Mouse (Mus musculus) kidney, adult 2 months (tissue): Measurements from ENCODE around the gene Sort1.

Experiments used
- CTCF ChIP-seq: fragments of 200-500 bp; conservative IDR thresholded peaks from 2 replicates; pipeline ENCODE4 v1.5.1; 2011; ENCODE audit warnings: low read depth, mild to moderate bottlenecking, control low read depth, low read length, moderate library complexity, mixed read lengths; ENCODE audit not compliant: insufficient read depth, insufficient read length
- POLR2A ChIP-seq: fragments of 200-500 bp; IDR thresholded peaks from one replicate; pipeline ENCODE4 v1.6.1; 2011; ENCODE audit warnings: low read depth, low read length, control low read depth

DNA sequence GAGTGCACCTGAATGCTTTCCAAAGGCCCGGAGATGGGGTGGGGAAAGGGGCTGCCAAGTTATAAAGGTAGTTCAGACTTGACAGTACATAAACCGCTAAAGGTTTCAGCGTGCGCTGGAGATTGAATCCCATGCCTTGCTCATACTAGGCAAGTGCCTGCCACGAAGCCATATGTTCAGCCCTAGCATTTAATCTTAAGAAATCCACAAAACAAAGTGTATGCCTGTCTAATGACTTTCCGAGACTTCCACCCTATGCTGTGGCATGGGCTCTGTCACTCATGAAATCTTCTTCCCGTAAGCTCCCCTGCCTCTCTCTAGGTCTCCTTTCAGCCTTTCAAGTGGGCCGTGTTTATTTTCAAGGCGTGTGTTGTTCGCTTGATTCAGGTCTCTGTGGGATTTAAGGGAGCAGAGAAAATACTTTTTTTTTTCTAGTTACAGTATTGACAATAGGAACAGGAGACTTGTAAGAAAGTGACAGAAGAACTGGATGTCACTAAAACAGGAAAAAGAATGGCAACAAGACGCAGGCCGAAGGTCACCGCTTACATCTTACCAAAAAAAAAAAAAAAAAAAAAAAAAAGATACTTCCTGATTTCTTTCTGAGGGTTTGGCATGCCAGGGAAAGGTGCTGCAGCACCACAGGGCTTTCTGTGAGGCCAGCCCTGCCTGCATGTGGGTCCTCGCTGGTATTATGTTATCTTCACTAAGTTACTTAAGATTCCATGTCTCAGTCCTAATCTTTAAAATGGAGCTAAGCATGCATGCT lies 3.0 kb downstream of the Sort1 start:
- no peak for TF ChIP-seq POLR2A
- no peak for TF ChIP-seq CTCF
